9 mouse cellular contexts compared by ENCODE assay signal in the genomic region with DNA sequence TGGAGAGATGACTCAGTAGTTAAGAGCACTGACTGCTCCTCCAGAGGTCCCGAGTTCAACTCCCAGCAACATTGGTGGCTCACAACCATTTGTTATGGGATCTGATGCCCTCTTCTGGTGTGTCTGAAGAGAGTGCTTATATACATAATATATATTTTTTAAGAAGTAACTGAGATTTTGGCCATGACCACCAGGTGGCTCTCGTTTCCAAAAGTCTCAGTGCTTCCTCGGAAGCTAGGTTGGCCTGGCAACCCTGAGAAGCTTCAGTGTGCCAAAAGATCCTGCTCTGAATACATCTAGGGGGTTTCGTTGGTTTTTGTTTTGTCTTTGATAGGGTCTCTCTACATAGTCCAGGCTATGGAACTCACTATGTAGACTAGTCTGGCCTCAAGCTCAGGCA. TPM values are rescaled to one million over a fixed set of nuclear protein-coding genes. Genes with fewer than 3 reads are reported as not detected.
A peak's percentile ranks its signal among the peaks of the same experiment; 100 is the strongest.
DNase-seq lines count a peak whose midpoint lies in the region; ATAC-seq and TF ChIP-seq lines count a peak whose summit lies in the region.
"Had no signal": no experiment of that assay in that cellular context is flagged by ENCODE, and none has a peak within 500 bp of the region (broad histone marks: within the 10 kb centered on the region; RNA-seq: fewer than 3 reads in every experiment).

No protein-coding gene starts in this region.

- no peak for TF ChIP-seq POLR2A in heart, adult 2 months (IDR thresholded peaks at IDR 0.05; ENCODE audit: insufficient read depth, low read depth, low read length)
- TF ChIP-seq POLR2A in bone marrow macrophage, adult 2 months (IDR thresholded peaks at IDR 0.05; ENCODE audit: borderline replicate concordance, low read depth, low read length), result no peak
- no peak for TF ChIP-seq POLR2A in small intestine, adult 2 months (IDR thresholded peaks at IDR 0.05; ENCODE audit: low read depth, low read length)

- peaks cover 6% of the 10 kb centered on the region for H3K36me3 ChIP-seq in heart, adult 2 months (ENCODE audit: control insufficient read depth, insufficient read depth, low read length)
- peaks cover 25% of the 10 kb centered on the region for H3K36me3 ChIP-seq in heart, embryonic 10.5 days
- peaks cover 15% of the 10 kb centered on the region for H3K36me3 ChIP-seq in hindbrain, embryonic 15.5 days
- H3K36me3 ChIP-seq in midbrain, embryonic 10.5 days, result peaks cover 54% of the 10 kb centered on the region
- peaks cover 18% of the 10 kb centered on the region for H3K36me3 ChIP-seq in small intestine, adult 2 months (ENCODE audit: control insufficient read depth, insufficient read depth, low read length)

- no peak overlapping the region for H3K9ac ChIP-seq in heart, adult 2 months (ENCODE audit: low read depth, low read length)
- H3K9ac ChIP-seq in hindbrain, embryonic 15.5 days, result no peak overlapping the region
- H3K9ac ChIP-seq: limb, embryonic 15.5 days had no signal

- TF ChIP-seq EP300 in heart, adult 2 months (IDR thresholded peaks at IDR 0.05; ENCODE audit: insufficient read depth, low read depth, low read length), result 0 out of 2 replicates have a peak, but pooled peaks have one; percentile 16

- H3K79me2 ChIP-seq in heart, adult 2 months (replicated peaks; ENCODE audit: control insufficient read depth, insufficient read depth, low read length), result no peaks in the 10 kb centered on the region

- peak; percentile 49 to 53 for DNase-seq in heart, adult 2 months
- DNase-seq in heart, embryonic 10.5 days (ENCODE audit: low spot score), result no peak
- peak; percentile 37 to 47 for DNase-seq in left cerebral cortex, postnatal 36 days (ENCODE audit: low spot score in 2 of 2)
- DNase-seq in midbrain, embryonic 10.5 days (ENCODE audit: low spot score), result peak; percentile 56

- no peaks in the 10 kb centered on the region for H3K27me3 ChIP-seq in heart, adult 2 months (ENCODE audit: control insufficient read depth, insufficient read depth, low read length)
- H3K27me3 ChIP-seq in heart, embryonic 10.5 days (ENCODE audit: insufficient read depth, poor library complexity, severe bottlenecking), result no peaks in the 10 kb centered on the region
- no peaks in the 10 kb centered on the region for H3K27me3 ChIP-seq in hindbrain, embryonic 15.5 days
- no peaks in the 10 kb centered on the region for H3K27me3 ChIP-seq in midbrain, embryonic 10.5 days (ENCODE audit: low read depth, poor library complexity, severe bottlenecking)
- no peaks in the 10 kb centered on the region for H3K27me3 ChIP-seq in small intestine, adult 2 months (ENCODE audit: control insufficient read depth, insufficient read depth, low read length)
- H3K27me3 ChIP-seq: limb, embryonic 15.5 days had no signal

- intact Hi-C loops in heart, adult 2 months (cut with DNase I), result no loop called here
- intact Hi-C loops in left cerebral cortex, postnatal 36 days (cut with DNase I), result no loop called here

- ATAC-seq in erythroid progenitor cell, adult 5-6 weeks (replicated peaks; ENCODE audit: low FRiP score, poor library complexity, severe bottlenecking), result peak; percentile 80
- peak; percentile 65 for ATAC-seq in hindbrain, embryonic 15.5 days (ENCODE audit: low FRiP score, low read depth)

- WGBS in heart, adult 2 months, result 15% methylated on average over 4 of the region's 4 CpGs
- WGBS in heart, embryonic 10.5 days, result 23% methylated on average over 4 of the region's 4 CpGs
- 25% methylated on average over 4 of the region's 4 CpGs for WGBS in hindbrain, embryonic 15.5 days
- WGBS in midbrain, embryonic 10.5 days, result 52% methylated on average over 4 of the region's 4 CpGs
- WGBS in small intestine, adult 2 months, result 20% methylated on average over 4 of the region's 4 CpGs

- TF ChIP-seq CTCF in heart, adult 2 months (IDR thresholded peaks at IDR 0.05), result peak; percentile 73
- TF ChIP-seq CTCF in bone marrow macrophage, adult 2 months (IDR thresholded peaks at IDR 0.05; ENCODE audit: low read depth, low read length), result peak; percentile 84
- peak; percentile 63; the same call in 1 of the 2 replicates for TF ChIP-seq CTCF in small intestine, adult 2 months (IDR thresholded peaks at IDR 0.05; ENCODE audit: extremely low read depth, insufficient read length, insufficient replicate concordance, low read depth, low read length)

- H3K4me3 ChIP-seq in heart, adult 2 months, result no peak overlapping the region
- no peak overlapping the region for H3K4me3 ChIP-seq in heart, embryonic 10.5 days
- H3K4me3 ChIP-seq in bone marrow macrophage, adult 2 months (ENCODE audit: insufficient read depth, low read length), result no peak overlapping the region
- H3K4me3 ChIP-seq in hindbrain, embryonic 15.5 days, result no peak overlapping the region
- no peak overlapping the region for H3K4me3 ChIP-seq in midbrain, embryonic 10.5 days
- H3K4me3 ChIP-seq in small intestine, adult 2 months (ENCODE audit: low read depth, low read length), result no peak overlapping the region
- H3K4me3 ChIP-seq: limb, embryonic 15.5 days had no signal

- no peaks in the 10 kb centered on the region; the same call in 1 of the 2 replicates for H3K4me1 ChIP-seq in heart, adult 2 months (ENCODE audit: control insufficient read depth, insufficient read depth, low read length)
- no peaks in the 10 kb centered on the region; the same call in 1 of the 2 replicates for H3K4me1 ChIP-seq in heart, embryonic 10.5 days
- H3K4me1 ChIP-seq in bone marrow macrophage, adult 2 months (ENCODE audit: control insufficient read depth, insufficient read depth, low read length), result peaks cover 42% of the 10 kb centered on the region
- peaks cover 24% of the 10 kb centered on the region for H3K4me1 ChIP-seq in hindbrain, embryonic 15.5 days (replicated peaks)
- H3K4me1 ChIP-seq in midbrain, embryonic 10.5 days, result peaks cover 10% of the 10 kb centered on the region; the same call in 1 of the 2 replicates
- no peaks in the 10 kb centered on the region; the same call in none of the 2 replicates for H3K4me1 ChIP-seq in small intestine, adult 2 months (ENCODE audit: control insufficient read depth, insufficient read depth, insufficient read length, low read length)

- no peaks in the 10 kb centered on the region for H3K9me3 ChIP-seq in heart, embryonic 10.5 days
- no peaks in the 10 kb centered on the region for H3K9me3 ChIP-seq in hindbrain, embryonic 15.5 days
- H3K9me3 ChIP-seq in midbrain, embryonic 10.5 days (replicated peaks), result no peaks in the 10 kb centered on the region
- H3K9me3 ChIP-seq: limb, embryonic 15.5 days had no signal

- no peak overlapping the region for H3K27ac ChIP-seq in heart, adult 2 months
- no peak overlapping the region for H3K27ac ChIP-seq in heart, embryonic 10.5 days
- no peak overlapping the region for H3K27ac ChIP-seq in bone marrow macrophage, adult 2 months (ENCODE audit: insufficient read depth, low read depth, low read length)
- H3K27ac ChIP-seq in hindbrain, embryonic 15.5 days (replicated peaks), result no peak overlapping the region
- H3K27ac ChIP-seq in midbrain, embryonic 10.5 days (replicated peaks), result no peak overlapping the region
- no peak overlapping the region for H3K27ac ChIP-seq in small intestine, adult 2 months (ENCODE audit: insufficient read depth, low read depth, low read length)
- H3K27ac ChIP-seq: limb, embryonic 15.5 days had no signal

- H3K4me2 ChIP-seq in hindbrain, embryonic 15.5 days, result no peak overlapping the region
- H3K4me2 ChIP-seq: limb, embryonic 15.5 days had no signal

RNA-seq across cellular contexts. Expression of gene Purb, which starts 10.6 kb away (rescaled TPM):
- total RNA-seq in heart, adult 2 months (2021), result 10 to 100 TPM; 28.0 to 31.5 TPM
- polyA plus RNA-seq in heart, adult 2 months (2012; rRNA removed), result 5.0 and 9.3 TPM in 2 replicates
- polyA plus RNA-seq in heart, embryonic 10.5 days (2016; fragmentation: Nextera tagmentation; extraction: Ambion mirVana), result 21.0 and 24.4 TPM in 2 replicates
- polyA plus RNA-seq in bone marrow macrophage, adult 2 months (2012; ENCODE audit: insufficient read depth, insufficient read length, missing spikeins), result 37.3 and 37.7 TPM in 2 replicates
- total RNA-seq in erythroid progenitor cell, adult 5-6 weeks (2015; ENCODE audit: low replicate concordance), result 40.7 and 50.7 TPM in 2 replicates
- 41.3 and 43.5 TPM in 2 replicates for total RNA-seq in erythroid progenitor cell, adult 5-6 weeks (2017; ENCODE audit: low replicate concordance)
- polyA plus RNA-seq in hindbrain, embryonic 15.5 days (2015; fragmentation: Nextera tagmentation; extraction: Ambion mirVana), result 10.7 and 11.0 TPM in 2 replicates
- total RNA-seq in left cerebral cortex, postnatal 36 days (2021), result 100 to 1,000 TPM; 283 to 295 TPM
- polyA plus RNA-seq in midbrain, embryonic 10.5 days (2016; fragmentation: Nextera tagmentation; extraction: Ambion mirVana), result 15.1 and 15.5 TPM in 2 replicates
- 4.2 and 7.0 TPM in 2 replicates for polyA plus RNA-seq in small intestine, adult 2 months (2012; rRNA removed)

RNA-seq across cellular contexts. Expression of gene H2afv, which starts 20.9 kb away (rescaled TPM):
- 10 to 100 TPM; 75.8 to 80.8 TPM for total RNA-seq in heart, adult 2 months (2021)
- polyA plus RNA-seq in heart, adult 2 months (2012; rRNA removed), result 46.3 and 59.2 TPM in 2 replicates
- polyA plus RNA-seq in heart, embryonic 10.5 days (2016; fragmentation: Nextera tagmentation; extraction: Ambion mirVana), result 303 and 415 TPM in 2 replicates
- 146 and 172 TPM in 2 replicates for polyA plus RNA-seq in bone marrow macrophage, adult 2 months (2012; ENCODE audit: insufficient read depth, insufficient read length, missing spikeins)
- 180 and 209 TPM in 2 replicates for total RNA-seq in erythroid progenitor cell, adult 5-6 weeks (2015; ENCODE audit: low replicate concordance)
- total RNA-seq in erythroid progenitor cell, adult 5-6 weeks (2017; ENCODE audit: low replicate concordance), result 100 and 160 TPM in 2 replicates
- 259 and 323 TPM in 2 replicates for polyA plus RNA-seq in hindbrain, embryonic 15.5 days (2015; fragmentation: Nextera tagmentation; extraction: Ambion mirVana)
- total RNA-seq in left cerebral cortex, postnatal 36 days (2021), result 10 to 100 TPM; 41.4 to 43.4 TPM
- polyA plus RNA-seq in midbrain, embryonic 10.5 days (2016; fragmentation: Nextera tagmentation; extraction: Ambion mirVana), result 961 and 1,033 TPM in 2 replicates
- polyA plus RNA-seq in small intestine, adult 2 months (2012; rRNA removed), result 63.8 and 141 TPM in 2 replicates

RNA-seq across cellular contexts. Expression of gene Ppia, which starts 49.9 kb away (rescaled TPM):
- 100 to 1,000 TPM; 304 to 328 TPM for total RNA-seq in heart, adult 2 months (2021)
- polyA plus RNA-seq in heart, adult 2 months (2012; rRNA removed), result 298 and 449 TPM in 2 replicates
- polyA plus RNA-seq in heart, embryonic 10.5 days (2016; fragmentation: Nextera tagmentation; extraction: Ambion mirVana), result 4,882 and 5,148 TPM in 2 replicates
- polyA plus RNA-seq in bone marrow macrophage, adult 2 months (2012; ENCODE audit: insufficient read depth, insufficient read length, missing spikeins), result 1,442 and 1,533 TPM in 2 replicates
- 1,149 and 1,152 TPM in 2 replicates for total RNA-seq in erythroid progenitor cell, adult 5-6 weeks (2015; ENCODE audit: low replicate concordance)
- 288 and 328 TPM in 2 replicates for total RNA-seq in erythroid progenitor cell, adult 5-6 weeks (2017; ENCODE audit: low replicate concordance)
- polyA plus RNA-seq in hindbrain, embryonic 15.5 days (2015; fragmentation: Nextera tagmentation; extraction: Ambion mirVana), result 4,085 and 4,343 TPM in 2 replicates
- 1,000 to 10,000 TPM; 1,722 to 2,059 TPM for total RNA-seq in left cerebral cortex, postnatal 36 days (2021)
- 5,494 and 6,336 TPM in 2 replicates for polyA plus RNA-seq in midbrain, embryonic 10.5 days (2016; fragmentation: Nextera tagmentation; extraction: Ambion mirVana)
- 275 and 276 TPM in 2 replicates for polyA plus RNA-seq in small intestine, adult 2 months (2012; rRNA removed)

RNA-seq across cellular contexts. Expression of gene Myo1g, which starts 55.6 kb away (rescaled TPM):
- total RNA-seq in heart, adult 2 months (2021), result 1 to 10 TPM; 1.4 TPM
- 4.1 and 7.2 TPM in 2 replicates for polyA plus RNA-seq in heart, adult 2 months (2012; rRNA removed)
- polyA plus RNA-seq in heart, embryonic 10.5 days (2016; fragmentation: Nextera tagmentation; extraction: Ambion mirVana), result 0.69 and 1.6 TPM in 2 replicates
- 96.5 and 106 TPM in 2 replicates for polyA plus RNA-seq in bone marrow macrophage, adult 2 months (2012; ENCODE audit: insufficient read depth, insufficient read length, missing spikeins)
- 6.3 and 16.6 TPM in 2 replicates for total RNA-seq in erythroid progenitor cell, adult 5-6 weeks (2015; ENCODE audit: low replicate concordance)
- 6.3 and 14.6 TPM in 2 replicates for total RNA-seq in erythroid progenitor cell, adult 5-6 weeks (2017; ENCODE audit: low replicate concordance)
- polyA plus RNA-seq in hindbrain, embryonic 15.5 days (2015; fragmentation: Nextera tagmentation; extraction: Ambion mirVana), result 0.39 and 0.54 TPM in 2 replicates
- total RNA-seq in left cerebral cortex, postnatal 36 days (2021), result 1 to 10 TPM in 1 of 2 experiments, under 1 TPM in 1; 0.57 to 1.3 TPM
- 0.86 and 0.87 TPM in 2 replicates for polyA plus RNA-seq in midbrain, embryonic 10.5 days (2016; fragmentation: Nextera tagmentation; extraction: Ambion mirVana)
- polyA plus RNA-seq in small intestine, adult 2 months (2012; rRNA removed), result 9.8 and 15.5 TPM in 2 replicates
